Mouse (Mus musculus): Measurements from ENCODE around the gene Nkx6-2. TPM values are rescaled to one million over a fixed set of nuclear protein-coding genes. Genes with fewer than 3 reads are reported as not detected.

Nkx6-2 gene
- polyA plus RNA-seq (2014; fragmentation: Nextera tagmentation; extraction: Ambion mirVana): 6.4 and 8.7 TPM in 2 replicates

DNA sequence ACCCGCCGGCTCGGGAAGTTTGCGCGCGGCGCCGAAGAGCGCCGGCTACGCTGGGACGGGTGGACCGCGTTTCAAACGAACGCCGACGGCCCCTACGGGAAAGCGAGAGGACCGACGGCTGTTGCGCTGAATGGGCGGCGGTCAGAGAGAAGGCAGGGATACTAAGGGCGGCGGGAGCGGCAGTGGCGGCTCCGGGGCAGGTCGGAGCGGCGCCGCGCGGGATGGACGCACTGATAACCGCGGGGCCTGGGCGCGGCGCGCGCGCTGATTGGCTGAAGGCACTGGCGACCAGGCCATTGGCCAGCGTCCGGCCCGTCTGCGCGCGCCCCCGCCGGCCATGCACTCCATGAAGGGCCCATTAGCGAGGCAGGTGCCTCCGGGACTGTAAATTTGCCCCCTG lies at the start of gene Nkx6-2:
TSS of gene Nkx6-2 (minus strand) at position 203 of the 400 bp plus-strand sequence.
- H3K9me3 ChIP-seq (ENCODE audit: control insufficient read depth, low read depth, low read length): no peaks in the 10 kb centered on the region
- no peak within 1 kb of the TSS; the same call in 1 of the 2 replicates for H3K9ac ChIP-seq (replicated peaks; ENCODE audit: low read depth, low read length)
- H3K4me2 ChIP-seq (replicated peaks; ENCODE audit: low read depth, low read length): peak within 1 kb of the TSS; percentile 48
- H3K27me3 ChIP-seq (ENCODE audit: control insufficient read depth, insufficient read depth, low read length): peaks cover 50% of the 10 kb centered on the region
- under 1% methylated on average over 56 of the region's 56 CpGs for WGBS
- no peak within 1 kb of the TSS for H3K27ac ChIP-seq (ENCODE audit: low read length)
- H3K4me1 ChIP-seq (ENCODE audit: control insufficient read depth, insufficient read depth, low read length): no peaks in the 10 kb centered on the region; the same call in 1 of the 2 replicates
- peak within 1 kb of the TSS; percentile 32 for H3K4me3 ChIP-seq (ENCODE audit: low read depth, low read length)
- ATAC-seq (ENCODE audit: insufficient number of reproducible peaks, insufficient read depth, low FRiP score, low read depth): 0 out of 2 replicates have a peak, but pooled peaks have one; percentile 68
- peaks cover 12% of the 10 kb centered on the region; the same call in 1 of the 2 replicates for H3K36me3 ChIP-seq (ENCODE audit: control insufficient read depth, insufficient read depth, low read length)

DNA sequence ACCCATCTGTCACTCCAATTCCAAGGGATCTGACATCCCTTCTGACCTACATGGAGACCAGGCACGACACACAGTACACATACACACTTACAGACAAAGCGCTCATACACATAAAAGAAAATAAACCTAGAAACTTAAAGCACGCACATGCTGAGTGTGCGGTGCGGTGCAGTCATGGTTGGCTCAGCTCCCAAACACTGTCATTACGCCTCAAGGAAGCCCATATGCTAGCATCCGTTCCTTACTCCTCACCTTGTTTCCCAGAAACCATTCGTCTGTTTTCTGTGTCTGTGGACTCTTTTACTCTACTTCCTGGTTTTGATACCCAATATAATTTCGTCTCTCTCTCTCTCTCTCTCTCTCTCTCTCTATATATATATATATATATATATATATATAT lies 42.6 kb upstream of the Nkx6-2 start:
- Histone ChIP-seq H3K4me2 (replicated peaks; ENCODE audit: low read depth, low read length) (no peak overlapping the region), H3K9me3 (ENCODE audit: control insufficient read depth, low read depth, low read length) (no peaks in the 10 kb centered on the region), H3K9ac (replicated peaks; ENCODE audit: low read depth, low read length) (no peak overlapping the region), H3K36me3 (ENCODE audit: control insufficient read depth, insufficient read depth, low read length) (no peaks in the 10 kb centered on the region), H3K4me3 (ENCODE audit: low read depth, low read length) (no peak overlapping the region), H3K4me1 (ENCODE audit: control insufficient read depth, insufficient read depth, low read length) (no peaks in the 10 kb centered on the region), H3K27ac (ENCODE audit: low read length) (no peak overlapping the region), H3K27me3 (ENCODE audit: control insufficient read depth, insufficient read depth, low read length) (no peaks in the 10 kb centered on the region)
- WGBS: 75% methylated on average over 9 of the region's 9 CpGs
- ATAC-seq (ENCODE audit: insufficient number of reproducible peaks, insufficient read depth, low FRiP score, low read depth): no peak

- WGBS: 83% methylated on average over 13 of the region's 13 CpGs
- H3K4me3 ChIP-seq (ENCODE audit: low read depth, low read length): no peak overlapping the region
- H3K4me1 ChIP-seq (ENCODE audit: control insufficient read depth, insufficient read depth, low read length): no peaks in the 10 kb centered on the region
- no peak overlapping the region for H3K27ac ChIP-seq (ENCODE audit: low read length)
- H3K4me2 ChIP-seq (replicated peaks; ENCODE audit: low read depth, low read length): no peak overlapping the region
- no peak overlapping the region for H3K9ac ChIP-seq (replicated peaks; ENCODE audit: low read depth, low read length)
- no peaks in the 10 kb centered on the region for H3K36me3 ChIP-seq (ENCODE audit: control insufficient read depth, insufficient read depth, low read length)
- H3K27me3 ChIP-seq (ENCODE audit: control insufficient read depth, insufficient read depth, low read length): no peaks in the 10 kb centered on the region
- no peak for ATAC-seq (ENCODE audit: insufficient number of reproducible peaks, insufficient read depth, low FRiP score, low read depth)
- no peaks in the 10 kb centered on the region for H3K9me3 ChIP-seq (ENCODE audit: control insufficient read depth, low read depth, low read length)
Measured at GRCm38 (mm10) chr7:139622568-139622967, 40.0 kb upstream of the Nkx6-2 start.

DNA sequence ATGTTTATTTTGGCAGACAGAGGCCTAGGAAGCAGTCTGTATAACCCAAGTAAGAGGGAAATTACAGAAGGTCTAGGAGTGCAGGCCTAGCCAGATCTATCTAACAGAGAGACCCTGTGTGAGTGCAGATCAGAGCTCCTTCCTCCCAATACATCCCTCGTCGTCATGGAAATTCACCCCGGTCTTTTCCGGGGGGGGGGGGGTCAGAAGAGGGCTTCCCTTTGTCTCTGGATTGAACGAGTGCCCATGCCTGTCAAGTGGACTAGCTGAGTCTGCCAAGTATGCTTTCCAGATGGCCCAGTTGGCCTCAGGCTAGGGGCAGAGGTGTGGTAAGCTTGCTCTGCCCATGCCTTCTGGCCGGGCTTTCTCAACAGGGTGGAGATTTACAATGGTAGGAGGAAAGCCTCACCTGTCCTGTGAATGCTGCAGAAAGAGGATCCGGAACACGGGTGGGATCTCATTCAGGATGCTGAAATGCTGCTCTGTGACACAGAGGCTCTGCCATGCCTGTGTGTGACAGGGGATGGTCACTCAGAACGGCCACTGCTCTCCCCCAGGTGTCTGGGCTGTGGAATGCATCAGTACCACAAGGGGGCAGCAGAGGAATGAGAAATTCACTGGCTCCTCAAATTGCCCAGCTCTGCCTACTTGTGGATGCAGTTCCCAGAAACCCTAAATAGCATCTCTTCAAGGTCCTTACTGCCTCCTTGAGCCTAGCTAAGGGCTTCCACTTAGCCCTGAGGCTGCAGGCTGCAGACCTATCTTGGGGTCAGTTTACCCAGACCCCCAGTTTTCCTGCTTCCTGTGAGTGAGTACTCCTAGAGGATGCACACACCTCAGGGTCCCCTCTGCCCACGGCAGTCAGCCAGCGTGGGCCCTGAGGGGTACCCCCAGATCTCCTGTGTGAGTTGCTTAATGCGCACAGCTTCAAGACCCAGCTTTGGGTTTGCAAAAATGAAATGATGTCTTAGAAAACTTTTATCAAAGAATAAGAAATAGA lies 33.5 kb upstream of the Nkx6-2 start:
- H3K27me3 ChIP-seq (ENCODE audit: control insufficient read depth, insufficient read depth, low read length): no peaks in the 10 kb centered on the region
- 0 out of 2 replicates have a peak, but pooled peaks have one; percentile 20 for ATAC-seq (ENCODE audit: insufficient number of reproducible peaks, insufficient read depth, low FRiP score, low read depth)
- H3K9me3 ChIP-seq (ENCODE audit: control insufficient read depth, low read depth, low read length): no peaks in the 10 kb centered on the region

DNA sequence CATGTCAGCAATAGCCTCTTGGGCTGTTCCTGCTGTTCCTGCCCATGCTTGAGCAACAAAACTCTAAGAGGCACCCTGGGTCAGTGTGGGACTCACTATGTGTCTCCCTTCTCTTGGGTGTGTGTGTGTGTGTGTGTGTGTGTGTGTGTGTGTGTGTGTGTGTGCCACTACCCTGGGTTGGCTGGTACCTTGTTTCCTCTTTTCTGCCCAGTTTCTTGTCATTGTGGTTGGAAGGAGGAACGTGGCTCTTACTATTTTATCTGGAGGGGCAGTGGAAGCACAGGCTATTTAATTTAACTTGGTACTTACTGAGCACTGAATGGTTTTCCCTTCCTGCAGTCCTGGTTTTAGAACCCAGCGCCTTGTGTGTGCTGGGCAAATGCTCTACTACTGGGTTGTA lies 27.7 kb upstream of the Nkx6-2 start:
- Histone ChIP-seq H3K9ac (replicated peaks; ENCODE audit: low read depth, low read length) (no peak overlapping the region), H3K4me2 (replicated peaks; ENCODE audit: low read depth, low read length) (no peak overlapping the region), H3K27me3 (ENCODE audit: control insufficient read depth, insufficient read depth, low read length) (no peaks in the 10 kb centered on the region), H3K27ac (ENCODE audit: low read length) (no peak overlapping the region), H3K36me3 (ENCODE audit: control insufficient read depth, insufficient read depth, low read length) (no peaks in the 10 kb centered on the region), H3K4me3 (ENCODE audit: low read depth, low read length) (no peak overlapping the region), H3K4me1 (ENCODE audit: control insufficient read depth, insufficient read depth, low read length) (no peaks in the 10 kb centered on the region), H3K9me3 (ENCODE audit: control insufficient read depth, low read depth, low read length) (no peaks in the 10 kb centered on the region)
- WGBS: 75% methylated on average over 2 of the region's 2 CpGs
- ATAC-seq (ENCODE audit: insufficient number of reproducible peaks, insufficient read depth, low FRiP score, low read depth): no peak

More for the DNA sequence above, 33.5 kb upstream of the Nkx6-2 start:
- no peaks in the 10 kb centered on the region for H3K4me1 ChIP-seq (ENCODE audit: control insufficient read depth, insufficient read depth, low read length)
- no peak overlapping the region for H3K4me2 ChIP-seq (replicated peaks; ENCODE audit: low read depth, low read length)
- no peak overlapping the region for H3K9ac ChIP-seq (replicated peaks; ENCODE audit: low read depth, low read length)
- no peaks in the 10 kb centered on the region for H3K36me3 ChIP-seq (ENCODE audit: control insufficient read depth, insufficient read depth, low read length)
- 56% methylated on average over 12 of the region's 12 CpGs for WGBS
- no peak overlapping the region for H3K27ac ChIP-seq (ENCODE audit: low read length)
- H3K4me3 ChIP-seq (ENCODE audit: low read depth, low read length): no peak overlapping the region

- H3K36me3 ChIP-seq (ENCODE audit: control insufficient read depth, insufficient read depth, low read length): no peaks in the 10 kb centered on the region
- 68% methylated on average over 6 of the region's 6 CpGs for WGBS
- no peak overlapping the region for H3K9ac ChIP-seq (replicated peaks; ENCODE audit: low read depth, low read length)
- H3K4me1 ChIP-seq (ENCODE audit: control insufficient read depth, insufficient read depth, low read length): no peaks in the 10 kb centered on the region
- H3K4me3 ChIP-seq (ENCODE audit: low read depth, low read length): no peak overlapping the region
- H3K27ac ChIP-seq (ENCODE audit: low read length): no peak overlapping the region
- H3K4me2 ChIP-seq (replicated peaks; ENCODE audit: low read depth, low read length): no peak overlapping the region
- no peak for ATAC-seq (ENCODE audit: insufficient number of reproducible peaks, insufficient read depth, low FRiP score, low read depth)
- H3K9me3 ChIP-seq (ENCODE audit: control insufficient read depth, low read depth, low read length): no peaks in the 10 kb centered on the region
- no peaks in the 10 kb centered on the region for H3K27me3 ChIP-seq (ENCODE audit: control insufficient read depth, insufficient read depth, low read length)
Measured at GRCm38 (mm10) chr7:139595862-139596261, 13.3 kb upstream of the Nkx6-2 start.

DNA sequence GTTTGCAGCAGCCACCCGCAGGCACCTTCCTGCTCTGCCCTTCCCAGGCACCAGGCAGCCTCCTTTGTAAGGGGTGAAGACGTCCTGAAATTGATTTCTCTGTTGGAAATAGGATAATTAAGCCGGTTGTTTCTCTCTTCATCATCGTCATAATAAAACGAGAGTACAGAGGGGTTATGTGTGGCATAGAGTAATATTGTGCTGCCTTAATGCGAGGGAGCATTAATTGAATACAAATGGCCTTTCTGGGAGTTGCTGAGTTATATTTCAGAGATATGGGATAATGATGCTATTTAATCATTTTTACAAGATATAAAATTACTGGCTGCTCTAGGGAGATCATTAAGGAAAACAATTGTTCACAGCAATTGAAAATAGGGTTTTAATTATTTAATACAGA lies 12.7 kb upstream of the Nkx6-2 start:
- H3K4me3 ChIP-seq (ENCODE audit: low read depth, low read length): no peak overlapping the region
- H3K36me3 ChIP-seq (ENCODE audit: control insufficient read depth, insufficient read depth, low read length): no peaks in the 10 kb centered on the region
- 70% methylated on average over 6 of the region's 6 CpGs for WGBS
- no peaks in the 10 kb centered on the region for H3K9me3 ChIP-seq (ENCODE audit: control insufficient read depth, low read depth, low read length)
- ATAC-seq (ENCODE audit: insufficient number of reproducible peaks, insufficient read depth, low FRiP score, low read depth): no peak
- no peaks in the 10 kb centered on the region for H3K4me1 ChIP-seq (ENCODE audit: control insufficient read depth, insufficient read depth, low read length)
- no peaks in the 10 kb centered on the region for H3K27me3 ChIP-seq (ENCODE audit: control insufficient read depth, insufficient read depth, low read length)
- no peak overlapping the region for H3K9ac ChIP-seq (replicated peaks; ENCODE audit: low read depth, low read length)
- H3K27ac ChIP-seq (ENCODE audit: low read length): no peak overlapping the region
- H3K4me2 ChIP-seq (replicated peaks; ENCODE audit: low read depth, low read length): no peak overlapping the region

- H3K4me3 ChIP-seq (ENCODE audit: low read depth, low read length): no peak overlapping the region
- H3K27ac ChIP-seq (ENCODE audit: low read length): no peak overlapping the region
- no peaks in the 10 kb centered on the region for H3K36me3 ChIP-seq (ENCODE audit: control insufficient read depth, insufficient read depth, low read length)
- WGBS: 80% methylated on average over 5 of the region's 5 CpGs
- peaks cover 21% of the 10 kb centered on the region for H3K27me3 ChIP-seq (ENCODE audit: control insufficient read depth, insufficient read depth, low read length)
- H3K9me3 ChIP-seq (ENCODE audit: control insufficient read depth, low read depth, low read length): no peaks in the 10 kb centered on the region
- no peak overlapping the region for H3K9ac ChIP-seq (replicated peaks; ENCODE audit: low read depth, low read length)
- no peak for ATAC-seq (ENCODE audit: insufficient number of reproducible peaks, insufficient read depth, low FRiP score, low read depth)
- H3K4me2 ChIP-seq (replicated peaks; ENCODE audit: low read depth, low read length): no peak overlapping the region
- H3K4me1 ChIP-seq (ENCODE audit: control insufficient read depth, insufficient read depth, low read length): no peaks in the 10 kb centered on the region
Measured at GRCm38 (mm10) chr7:139591311-139591710, 8.7 kb upstream of the Nkx6-2 start.

All from stomach, embryonic 14.5 days (tissue).